Mouse (Mus musculus): Measurements from ENCODE around the gene Wbp11.

DNA sequence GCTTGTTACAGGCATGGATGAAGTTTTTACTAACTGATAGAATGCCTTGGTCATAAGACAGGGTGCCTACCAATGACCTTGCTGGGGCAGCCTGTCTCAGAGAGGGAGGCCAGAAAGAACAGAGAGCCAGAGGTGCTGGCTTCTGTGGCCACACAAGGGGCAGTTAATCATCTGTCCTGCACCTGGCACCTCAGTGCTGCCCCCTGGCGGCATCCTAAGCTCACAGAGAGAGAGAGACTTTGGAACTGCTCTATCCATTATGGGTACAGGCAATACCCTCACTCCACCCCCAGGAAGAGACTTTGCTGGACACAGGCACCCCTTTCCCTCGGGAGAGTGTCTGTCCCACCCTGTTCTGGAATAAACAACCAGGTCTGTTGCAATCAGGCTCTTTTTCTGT, 19.8 kb upstream of the Wbp11 start:
- TF ChIP-seq POLR2A (IDR thresholded peaks at IDR 0.05; ENCODE audit: borderline replicate concordance, insufficient read depth, low read length) (no peak), CTCF (IDR thresholded peaks at IDR 0.05; ENCODE audit: borderline replicate concordance, insufficient read depth, low read depth, low read length) (peak; percentile 34)
